Mouse (Mus musculus) heart, postnatal 0 days (tissue): Measurements from ENCODE around the gene Hs2st1.

Experiments
- CTCF ChIP-seq: IDR thresholded peaks from 2 replicates; pipeline ENCODE4 v1.5.1; 2016; ENCODE audit warnings: antibody characterized with exemption, control low read depth, low read depth
- EP300 ChIP-seq: IDR thresholded peaks from 2 replicates; pipeline ENCODE4 v1.6.1; 2016; ENCODE audit warnings: antibody characterized with exemption, low read depth

DNA sequence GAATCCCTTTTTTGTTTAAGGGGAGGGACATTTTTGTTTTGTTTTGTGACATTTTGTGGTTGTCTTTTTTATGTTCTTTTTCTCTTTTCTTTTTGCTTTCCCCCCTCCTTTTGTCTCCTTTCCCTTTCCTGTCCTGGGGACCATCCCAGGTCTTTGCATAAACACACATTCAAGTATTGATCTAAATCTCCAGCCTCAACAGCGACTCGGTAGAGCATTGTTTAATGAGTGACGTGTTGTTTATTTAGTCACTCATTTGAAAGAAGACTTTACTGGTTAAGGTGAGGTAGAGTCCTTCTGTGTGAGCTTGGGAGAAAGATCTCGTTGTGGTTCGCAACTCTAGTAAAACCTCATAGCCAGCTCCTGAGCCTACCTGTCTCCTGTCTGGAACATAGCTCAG, 13.8 kb upstream of the Hs2st1 start:
- TF ChIP-seq CTCF (no peak), EP300 (no peak)
